Mouse (Mus musculus) brain, embryonic 18.5 days (tissue): ENCODE measurements around the gene Wnt5b.
"Not testable (repeated sequence)": the region's sequence is repeated elsewhere in the genome, so short reads cannot be mapped to it uniquely, and the experiment has no call there.

Experiments used
- DNase-seq: peaks from one replicate; pipeline ENCODE4 v3.0.0-alpha.2; 2012; ENCODE audit warnings: low read depth, low spot score

Gene Wnt5b

DNA sequence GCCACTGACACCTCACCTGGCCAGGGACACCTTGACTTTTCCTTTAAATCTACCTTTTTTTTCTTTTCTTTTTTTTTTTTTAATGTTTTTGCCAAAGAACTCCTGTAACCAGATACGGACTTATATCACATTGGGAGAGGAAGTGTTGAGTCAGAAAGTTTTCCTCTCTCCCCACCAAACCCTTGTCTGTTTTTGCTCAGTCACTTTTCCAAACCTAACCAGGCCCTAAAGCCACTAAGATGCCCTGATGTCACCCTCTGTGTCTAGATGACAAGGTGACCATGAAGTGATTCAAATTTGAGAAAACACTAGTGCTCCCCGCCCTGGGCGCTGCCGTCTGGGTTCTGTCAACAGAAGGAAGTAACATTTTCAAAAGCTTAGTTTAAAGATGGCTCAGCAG, 85.1 kb downstream of the Wnt5b start:
- DNase-seq: no peak

DNA sequence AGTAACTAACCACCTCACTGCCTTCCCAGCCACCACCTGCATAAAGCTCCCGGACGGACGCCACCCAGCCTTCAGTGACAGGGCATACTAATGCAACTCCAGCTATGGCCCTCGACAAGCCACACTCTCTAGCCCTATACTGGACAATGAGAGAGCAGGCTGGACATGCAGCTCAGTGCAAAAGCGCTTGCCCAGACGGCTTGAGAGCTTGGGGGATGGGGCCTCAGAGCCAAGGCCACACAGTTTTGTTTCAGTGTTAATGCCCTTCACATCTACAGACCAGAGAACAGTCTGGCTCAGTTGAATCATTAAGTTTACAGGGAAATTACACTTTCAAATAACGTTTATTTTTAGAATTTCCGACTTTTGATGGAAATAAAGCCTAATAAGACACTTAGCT, 86.0 kb downstream of the Wnt5b start:
- no peak for DNase-seq

- peak; percentile 82 for DNase-seq
These were observed 92.1 kb downstream of the Wnt5b start for GRCm38 (mm10) chr6:119451981-119452499.

DNA sequence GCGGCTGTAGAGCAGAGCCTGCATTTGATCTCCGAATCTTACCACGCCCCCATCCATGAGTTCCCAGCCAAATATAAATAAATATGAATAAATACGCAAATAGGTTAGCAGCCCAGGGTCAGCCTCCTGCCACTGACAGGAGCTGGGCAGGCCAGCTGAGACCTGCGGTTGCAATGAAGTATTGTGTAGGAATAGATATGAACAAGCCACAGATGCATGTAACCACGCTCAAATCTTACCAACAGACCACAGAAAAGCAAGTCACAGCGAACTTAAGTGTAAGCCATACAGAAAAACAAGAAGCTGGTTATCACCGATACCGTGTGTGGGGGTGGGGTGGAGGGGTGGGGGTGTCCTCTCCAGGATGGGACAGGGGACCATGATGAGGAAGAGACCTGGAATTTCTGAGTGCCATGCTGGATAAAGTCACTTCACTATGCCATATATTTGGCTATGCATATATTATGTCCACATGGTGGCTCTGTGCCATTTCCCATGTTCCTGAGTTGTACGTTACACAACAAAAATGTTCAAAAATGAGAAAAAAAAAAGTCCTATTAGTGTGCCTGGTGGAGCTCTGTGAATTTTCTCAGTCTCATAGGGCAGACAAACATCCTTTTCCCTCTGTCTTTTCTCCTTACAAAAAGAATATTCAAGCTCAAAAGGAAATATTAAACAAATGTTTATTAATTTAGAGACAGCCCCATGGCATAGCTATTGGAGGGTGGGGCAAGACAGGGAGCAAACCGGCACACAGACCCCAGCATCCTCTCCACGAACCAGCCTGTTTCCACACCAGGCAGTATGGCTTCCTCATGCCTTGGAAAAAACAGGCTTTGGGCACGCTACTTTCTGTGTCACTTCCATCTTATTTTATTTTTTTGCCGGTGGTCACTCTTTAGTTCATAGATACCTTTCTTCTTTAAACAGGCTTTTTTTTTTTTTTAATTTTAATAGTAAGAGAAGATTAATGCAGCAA, 92.9 kb downstream of the Wnt5b start:
- no peak for DNase-seq

GRCm38 (mm10) chr6:119449060-119449499, 95.1 kb downstream of the Wnt5b start:
- no peak for DNase-seq

DNA sequence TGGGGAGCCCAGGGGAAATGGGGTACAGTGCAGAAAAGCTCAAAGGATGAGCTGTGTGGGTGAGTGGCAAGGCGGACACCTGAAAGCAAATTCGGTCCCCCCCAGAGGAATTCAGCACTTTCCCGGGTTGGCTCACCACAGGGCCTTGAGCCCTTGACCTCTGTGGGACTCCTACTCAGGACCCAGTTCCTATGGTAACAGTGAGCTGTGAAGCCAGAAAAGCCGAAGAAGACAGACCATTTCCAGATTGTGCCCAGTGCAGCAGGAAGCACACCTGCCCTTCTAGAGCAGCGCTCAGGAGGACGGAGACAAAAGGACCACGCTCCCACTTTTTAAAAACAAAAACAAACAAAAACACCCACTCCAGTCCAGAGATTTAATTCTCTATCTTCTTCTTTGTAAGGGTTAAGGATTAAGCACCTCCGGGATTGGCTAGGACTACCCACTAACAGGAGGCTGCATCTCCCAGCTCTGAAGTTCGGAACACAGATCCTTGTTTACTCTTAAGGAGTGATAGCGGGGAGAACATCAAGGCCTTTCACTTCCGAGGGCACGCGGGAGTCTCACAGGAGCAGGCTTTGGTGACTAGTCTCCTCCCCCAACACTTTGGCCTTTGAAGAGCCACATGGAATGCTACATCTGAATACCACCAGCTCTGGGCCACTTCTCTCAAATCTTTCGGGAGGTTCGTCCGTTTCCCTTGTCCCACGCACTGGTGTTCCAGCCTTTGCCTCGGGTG, 95.7 kb downstream of the Wnt5b start:
- DNase-seq: no peak

DNA sequence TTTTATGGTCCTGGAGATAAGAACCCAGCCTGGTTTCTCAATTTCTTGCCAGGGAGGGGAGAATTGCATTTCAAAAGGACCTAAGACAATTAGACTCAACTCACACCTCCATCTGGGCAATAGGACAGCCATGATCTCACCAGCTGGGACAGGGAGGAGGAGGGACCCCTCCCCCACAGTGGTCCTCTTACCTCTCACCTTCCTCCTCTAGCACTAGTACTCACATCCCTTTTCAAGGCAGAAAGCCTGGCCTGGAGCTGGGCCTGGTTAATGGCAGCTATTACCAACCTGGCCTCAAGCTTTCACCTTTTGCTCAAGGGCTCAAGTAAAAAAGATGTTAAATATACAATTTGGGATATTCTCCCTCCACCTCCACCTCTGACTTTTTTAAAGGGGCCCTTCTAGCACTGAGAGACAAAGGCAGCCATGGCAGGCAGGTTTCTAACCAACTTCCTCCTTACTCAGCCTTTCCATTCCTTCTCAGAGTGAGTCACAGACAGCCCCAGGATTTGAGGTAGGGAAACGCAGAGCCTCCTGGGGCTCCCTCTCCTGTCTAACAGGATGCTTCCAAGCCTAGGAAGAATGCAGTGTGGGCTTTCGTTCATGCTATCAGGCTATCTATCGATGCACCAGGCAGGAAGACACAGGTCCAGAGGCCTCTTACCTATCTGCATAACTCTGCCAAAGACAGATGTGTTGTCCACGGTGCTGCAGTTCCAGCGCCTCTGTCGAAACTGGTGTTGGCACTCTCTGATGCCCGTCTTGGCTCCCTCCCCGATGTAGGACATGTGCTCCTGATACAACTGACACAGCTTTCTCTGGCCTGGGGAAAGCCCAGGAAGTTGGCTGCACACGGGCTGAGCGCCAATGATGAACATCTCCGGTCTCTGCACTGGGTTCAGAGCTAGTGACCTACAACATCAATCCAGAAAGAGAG, 98.2 kb downstream of the Wnt5b start:
- no peak for DNase-seq

DNA sequence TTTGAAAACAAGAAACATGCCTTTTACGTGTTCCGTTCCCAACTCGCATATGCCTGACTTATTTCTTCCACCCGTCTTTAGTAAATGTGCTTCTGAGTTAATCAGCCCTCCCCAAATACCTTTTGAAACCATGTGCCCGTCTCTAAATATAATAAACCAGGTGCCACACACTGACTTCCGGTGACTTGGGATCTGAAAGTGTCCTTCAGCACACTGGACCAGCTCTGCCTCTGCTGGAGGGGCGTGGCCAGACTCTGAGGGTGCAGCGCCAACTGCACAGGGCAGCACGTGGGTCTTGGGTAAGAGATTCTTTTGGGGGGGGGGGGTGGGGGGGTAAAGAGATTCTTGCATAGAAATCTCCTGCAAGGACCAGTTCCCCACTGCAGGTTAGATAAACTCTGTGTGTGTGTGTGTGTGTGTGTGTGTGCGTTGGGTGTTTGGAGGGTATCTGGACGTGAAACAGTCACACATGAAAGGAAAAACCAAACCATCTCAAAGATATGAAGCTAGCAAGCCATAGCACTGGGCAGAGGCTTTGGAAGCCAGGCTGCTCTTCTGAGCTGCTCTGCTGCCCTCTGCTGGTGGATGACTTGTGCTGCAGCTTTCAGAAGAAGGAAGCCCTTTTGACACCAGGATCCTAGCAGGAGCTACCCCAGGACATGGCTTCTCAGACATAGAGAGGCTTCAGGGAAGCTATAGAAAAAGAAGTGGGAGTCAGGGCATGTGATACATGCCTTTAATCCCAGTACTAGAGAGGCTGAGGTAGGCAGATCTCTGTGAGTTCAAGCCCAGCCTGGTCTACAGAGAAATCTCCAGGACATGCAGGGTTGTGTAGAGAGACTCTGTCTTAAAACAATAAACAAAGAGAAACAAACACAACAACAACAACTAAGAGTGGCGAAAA, 100.2 kb downstream of the Wnt5b start:
- DNase-seq: peak; percentile 64

DNA sequence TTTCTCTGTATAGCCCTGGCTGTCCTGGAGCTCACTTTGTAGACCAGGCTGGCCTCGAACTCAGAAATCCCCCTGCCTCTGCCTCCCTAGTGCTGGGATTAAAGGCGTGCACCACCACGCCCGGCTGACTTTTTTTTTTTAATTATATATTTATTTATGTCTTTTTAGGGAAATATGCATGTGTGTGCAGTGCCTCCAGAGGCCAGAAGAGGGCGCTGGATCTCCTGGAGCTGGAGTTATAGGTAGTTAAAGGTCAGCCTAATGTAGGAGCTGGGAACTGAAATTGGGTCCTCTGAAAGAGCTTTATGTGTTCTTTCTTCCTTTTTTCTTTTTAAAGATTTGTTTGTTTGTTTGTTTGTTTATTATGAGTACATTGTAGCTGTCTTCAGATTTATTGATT, 101.4 kb downstream of the Wnt5b start:
- DNase-seq: not testable (repeated sequence)

DNA sequence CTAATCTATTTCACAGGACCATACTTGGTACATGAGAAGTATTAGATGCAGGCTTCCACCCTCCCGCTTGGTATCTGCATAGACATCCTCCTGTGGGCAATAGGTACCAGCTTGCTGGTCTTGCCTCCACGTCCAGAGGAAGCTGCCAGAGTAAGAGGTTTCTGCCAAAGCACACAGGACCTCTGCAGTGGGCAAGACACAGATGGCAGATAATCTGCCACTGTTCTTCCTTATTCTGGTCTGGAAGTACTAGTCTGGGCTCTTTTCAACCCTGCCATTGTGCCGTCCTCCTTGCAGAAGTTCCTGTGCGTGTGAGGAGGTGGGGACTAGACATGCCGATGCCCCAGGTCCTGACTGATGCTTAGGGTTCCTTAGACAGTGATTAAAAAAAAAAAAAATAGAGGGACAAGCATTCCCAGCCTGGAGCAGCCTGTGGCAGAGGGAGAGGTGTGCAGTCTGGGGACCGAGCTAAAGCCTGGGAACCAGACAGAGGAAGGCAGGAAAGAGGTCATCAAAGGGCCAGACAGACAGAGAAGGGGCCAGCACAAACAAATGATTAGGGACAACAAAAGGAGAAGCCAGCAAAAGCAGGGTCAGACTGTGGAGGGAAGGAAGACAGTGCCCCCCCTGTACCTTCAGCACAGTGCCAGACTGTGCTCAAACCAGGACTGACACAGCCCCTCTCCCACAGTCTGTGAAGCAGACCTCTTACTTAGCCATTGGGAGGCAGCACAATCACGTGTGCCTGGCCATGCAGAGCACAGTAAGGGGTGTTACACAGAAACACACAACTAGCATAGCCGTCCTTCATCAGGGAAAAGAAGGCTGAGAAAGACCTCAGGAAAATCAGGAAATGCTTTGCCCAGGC, 106.0 kb downstream of the Wnt5b start:
- DNase-seq: no peak

DNA sequence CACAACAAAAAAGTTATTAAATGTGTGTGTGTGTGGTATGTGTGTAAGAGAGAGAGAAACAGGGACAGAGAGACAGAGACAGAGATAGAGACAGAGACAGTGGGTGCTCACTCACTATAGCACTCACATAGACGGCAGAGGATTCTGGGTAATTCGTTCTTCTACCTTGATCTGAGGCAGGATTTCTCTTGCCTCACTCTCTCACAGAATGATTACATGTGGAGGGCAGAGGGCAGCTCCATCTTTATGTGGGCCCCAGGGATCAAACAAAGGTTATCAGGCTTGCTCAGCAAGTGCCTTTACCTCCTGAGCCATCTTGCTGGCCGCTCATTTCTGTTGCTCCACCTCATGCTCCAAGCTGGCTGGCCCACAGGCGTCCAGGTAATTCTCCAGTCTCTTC, 109.8 kb downstream of the Wnt5b start:
- DNase-seq: no peak

- DNase-seq: no peak
These were observed 112.3 kb downstream of the Wnt5b start for GRCm38 (mm10) chr6:119431751-119432324.

DNA sequence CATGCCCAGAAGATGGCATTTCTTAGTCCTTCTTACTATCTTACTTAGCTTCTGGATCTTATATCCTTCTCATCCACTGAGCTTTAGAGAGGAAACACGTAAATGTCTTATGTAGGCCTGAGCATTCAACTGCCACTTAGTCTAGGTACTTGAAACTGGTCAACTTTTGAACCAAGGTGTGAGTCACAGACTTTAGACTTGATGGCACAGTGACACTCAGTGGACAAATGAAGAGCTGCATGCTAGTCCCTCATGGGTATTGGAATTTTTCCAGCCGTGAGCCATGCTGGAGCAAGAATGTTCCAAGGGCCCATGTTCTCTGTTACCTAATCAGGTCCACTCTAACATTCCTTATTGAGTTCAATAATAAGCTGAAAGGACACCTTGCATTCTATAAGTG, 113.6 kb downstream of the Wnt5b start:
- DNase-seq: no peak

DNA sequence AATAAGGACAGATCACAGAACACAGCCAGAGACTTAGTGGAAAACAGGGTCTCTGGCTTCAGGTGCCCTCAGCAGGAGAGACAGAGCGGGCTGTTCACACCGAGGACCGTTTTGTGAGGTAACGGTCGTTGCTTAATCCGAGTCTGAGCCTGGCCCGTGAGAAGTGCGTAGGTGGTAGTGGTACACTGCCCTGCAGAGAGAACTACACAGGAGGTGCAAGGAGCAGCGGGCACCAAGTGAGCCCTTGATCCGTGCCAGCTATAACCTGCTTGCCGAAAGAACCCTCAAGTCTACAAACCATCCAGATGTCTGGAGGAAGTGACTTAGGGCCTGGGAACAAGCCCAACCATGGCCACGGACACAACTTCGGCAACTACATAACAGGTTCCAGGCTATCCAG, 114.8 kb downstream of the Wnt5b start:
- DNase-seq: no peak

DNA sequence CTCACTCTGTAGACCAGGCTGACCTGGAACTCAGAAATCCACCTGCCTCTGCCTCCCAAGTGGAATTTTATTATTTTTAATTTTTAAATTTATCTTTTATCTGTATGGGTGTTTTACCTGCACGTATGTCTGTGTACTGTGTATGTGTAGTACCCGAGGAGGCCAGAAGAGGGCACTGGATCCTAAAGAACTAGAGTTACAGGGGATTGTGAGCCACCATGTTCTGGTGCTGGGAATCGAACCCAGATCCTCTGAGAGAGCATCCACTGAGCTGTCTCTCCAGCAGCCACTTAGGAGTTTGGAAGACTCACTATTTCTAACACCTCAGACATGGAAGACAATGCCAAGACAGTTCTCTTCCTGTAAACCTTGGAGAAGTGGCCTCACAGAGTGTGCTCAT, 115.5 kb downstream of the Wnt5b start:
- no peak for DNase-seq

DNA sequence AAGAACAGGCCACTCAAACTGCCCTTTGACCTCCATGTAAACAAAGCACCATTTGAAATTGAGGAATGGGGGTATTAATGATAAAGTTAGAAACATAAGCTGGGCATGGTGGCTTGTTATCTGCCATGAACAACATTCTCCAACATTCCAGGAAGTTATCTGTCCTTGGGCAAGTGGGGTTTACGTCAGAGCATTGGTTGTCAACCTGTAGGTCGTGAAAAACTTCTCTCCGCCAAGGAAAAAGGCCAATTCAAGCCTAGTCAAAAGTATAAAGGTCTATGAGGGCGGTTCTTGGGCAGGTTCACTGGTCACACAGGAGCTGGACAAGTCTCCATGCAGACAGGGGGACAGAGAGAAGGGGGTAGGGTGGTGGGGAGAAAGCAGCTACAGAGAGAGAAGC, 123.1 kb downstream of the Wnt5b start:
- DNase-seq: no peak

DNA sequence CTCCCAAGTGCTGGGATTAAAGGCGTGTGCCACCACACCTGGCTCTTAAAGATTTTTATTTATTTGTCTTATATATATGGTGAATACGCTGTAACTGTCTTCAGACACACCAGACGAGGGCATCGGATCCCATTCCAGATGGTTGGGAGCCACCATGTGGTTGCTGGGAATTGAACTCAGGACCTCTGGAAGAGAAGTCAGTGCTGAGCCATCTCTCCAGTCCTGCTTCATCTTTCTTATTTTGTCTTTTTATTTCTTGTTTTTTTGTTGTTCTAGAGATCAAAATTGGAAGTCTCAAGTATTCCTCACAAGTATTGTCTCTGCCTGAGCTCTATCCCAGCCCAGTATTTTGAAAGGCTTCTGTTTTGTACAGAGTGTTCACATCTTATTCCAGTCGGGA, 123.8 kb downstream of the Wnt5b start:
- no peak for DNase-seq

DNA sequence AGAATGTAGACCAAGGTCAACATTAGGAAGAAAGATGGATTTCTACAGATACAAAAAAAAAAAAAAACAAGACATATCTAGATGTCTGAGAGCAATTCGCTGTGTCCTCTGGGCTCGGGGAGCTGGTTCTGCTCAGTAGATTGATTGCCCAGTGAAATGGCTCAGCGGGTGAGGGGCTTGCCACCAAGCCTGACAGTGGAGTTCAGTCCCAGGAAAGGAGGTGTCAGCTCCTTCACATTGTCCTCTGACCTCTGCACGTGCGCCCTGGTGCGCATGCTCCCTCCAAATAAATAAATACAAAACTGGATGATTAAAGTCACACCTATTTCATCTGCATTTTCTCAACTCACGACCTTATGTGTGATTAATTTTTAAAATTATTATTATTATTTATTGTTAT, 124.7 kb downstream of the Wnt5b start:
- DNase-seq: no peak
